Mouse (Mus musculus) kidney, postnatal 4 days (tissue): ENCODE results near the gene Napsa.

Experiments
- DNase-seq, 2 experiments: peaks; one replicate each; pipeline ENCODE4 v3.0.0; 2021; ENCODE audit warnings: mixed read lengths in 2 of 2

The Napsa gene

GRCm38 (mm10) chr7:44597666-44598065, 25.5 kb downstream of the Napsa start:
- no peak for DNase-seq

- no peak for DNase-seq
These were observed 26.2 kb downstream of the Napsa start for GRCm38 (mm10) chr7:44598336-44598735.

GRCm38 (mm10) chr7:44600691-44601262, 28.6 kb downstream of the Napsa start:
- DNase-seq, result no peak

GRCm38 (mm10) chr7:44601646-44602045, 29.5 kb downstream of the Napsa start:
- DNase-seq, result no peak

DNA sequence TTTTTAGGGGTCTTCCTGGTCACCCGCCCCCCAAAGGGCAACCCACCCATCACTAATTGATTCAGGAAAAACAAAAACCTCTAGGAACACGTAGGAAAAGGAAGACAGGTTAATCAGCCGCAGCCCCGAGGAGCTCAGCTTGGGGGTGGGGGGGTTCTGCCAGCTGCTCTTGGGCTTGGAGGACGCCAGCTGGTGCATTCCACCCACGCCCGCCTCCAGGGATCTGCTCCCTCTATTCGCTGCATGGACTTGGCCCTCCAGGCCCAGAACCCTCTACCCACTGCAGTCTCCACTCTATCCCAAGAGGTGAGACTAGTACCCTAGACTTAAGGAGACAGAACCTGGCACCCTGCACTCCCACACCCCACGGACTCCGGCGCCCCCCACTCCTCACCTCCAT, 30.3 kb downstream of the Napsa start:
- DNase-seq, result peak in 1 of 2 experiments; percentile 41

GRCm38 (mm10) chr7:44603186-44603855, 31.1 kb downstream of the Napsa start:
- DNase-seq, result no peak

DNA sequence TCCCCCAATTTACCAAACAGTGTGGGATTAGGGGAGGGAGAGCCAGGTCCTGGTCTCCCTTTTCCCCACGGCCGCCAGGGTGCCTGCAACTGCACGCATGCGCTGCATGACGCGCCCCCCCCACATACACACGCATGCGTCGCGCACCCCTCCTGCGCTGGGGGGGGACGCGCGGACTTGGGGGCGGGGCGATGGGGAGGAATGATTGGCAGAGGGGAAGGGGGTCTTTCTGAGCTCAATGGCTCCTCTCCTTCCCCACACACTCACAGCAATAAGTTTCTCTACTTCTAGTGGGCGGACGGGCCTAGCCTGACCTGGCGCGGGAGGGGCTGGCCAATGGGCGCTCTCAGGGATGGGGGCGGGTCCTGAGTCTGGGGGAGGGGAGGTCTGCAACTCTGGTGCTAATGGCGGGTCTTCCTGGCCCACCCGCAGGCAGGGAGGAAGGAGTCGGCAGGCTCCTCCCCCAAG, 32.0 kb downstream of the Napsa start:
- peak; percentile 60 to 69 for DNase-seq

- no peak for DNase-seq
These were observed 32.4 kb downstream of the Napsa start for GRCm38 (mm10) chr7:44604619-44605018.

DNA sequence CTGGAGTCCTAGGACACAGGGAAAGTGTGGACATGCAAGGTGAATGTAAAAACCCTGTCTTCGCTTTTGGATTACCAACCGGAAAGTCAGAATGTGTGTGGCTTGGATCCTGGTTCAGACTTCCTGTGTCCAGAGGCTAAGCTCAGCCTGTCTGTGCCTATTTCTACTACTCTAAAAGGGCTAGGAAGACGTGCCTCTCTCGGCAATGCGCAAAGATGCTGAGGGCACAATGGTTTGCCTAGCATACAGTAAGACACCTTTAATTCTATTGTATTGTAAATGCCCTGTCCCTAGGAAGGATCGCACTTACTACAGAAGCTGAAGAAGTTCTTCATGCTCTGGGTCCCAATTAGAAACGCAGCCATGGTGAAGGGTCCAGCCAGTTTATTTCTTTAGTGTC, 33.3 kb downstream of the Napsa start:
- no peak for DNase-seq

DNA sequence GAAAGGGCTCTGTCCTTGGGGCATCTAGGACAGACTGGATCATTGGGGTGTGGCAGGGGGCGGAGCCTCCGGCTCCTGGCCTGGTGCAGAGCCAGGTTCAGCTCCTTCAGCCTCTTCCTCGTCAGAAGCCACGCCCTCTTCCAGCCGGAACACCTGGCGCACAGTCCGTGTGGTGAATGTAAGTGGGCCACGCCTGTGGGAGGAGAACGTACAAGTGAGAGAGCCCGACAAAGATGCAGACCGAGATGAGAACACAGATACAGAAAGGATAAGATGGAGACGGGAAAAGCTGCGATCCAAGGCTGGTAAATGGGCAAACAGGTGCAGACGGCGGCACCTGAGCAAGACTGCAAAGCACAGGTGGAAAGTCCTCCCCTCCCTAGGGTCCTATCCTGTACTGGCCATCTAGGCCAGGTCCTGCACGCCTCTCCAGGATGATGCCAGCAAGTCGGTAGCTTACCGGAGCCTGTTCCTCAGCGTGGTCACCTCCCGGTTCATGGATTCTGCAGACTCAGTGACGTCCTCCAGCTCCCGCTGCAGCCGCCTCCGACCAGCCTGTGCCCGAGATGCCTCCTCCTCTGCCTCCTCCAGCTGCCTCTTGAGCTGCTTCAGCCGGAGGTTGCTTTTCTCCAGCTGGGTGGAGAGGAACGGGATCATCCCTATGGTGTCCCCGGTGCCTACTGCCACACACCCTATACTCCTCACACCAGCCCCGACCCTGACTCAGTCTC, 34.2 kb downstream of the Napsa start:
- DNase-seq, result peak in 1 of 2 experiments; percentile 27

DNA sequence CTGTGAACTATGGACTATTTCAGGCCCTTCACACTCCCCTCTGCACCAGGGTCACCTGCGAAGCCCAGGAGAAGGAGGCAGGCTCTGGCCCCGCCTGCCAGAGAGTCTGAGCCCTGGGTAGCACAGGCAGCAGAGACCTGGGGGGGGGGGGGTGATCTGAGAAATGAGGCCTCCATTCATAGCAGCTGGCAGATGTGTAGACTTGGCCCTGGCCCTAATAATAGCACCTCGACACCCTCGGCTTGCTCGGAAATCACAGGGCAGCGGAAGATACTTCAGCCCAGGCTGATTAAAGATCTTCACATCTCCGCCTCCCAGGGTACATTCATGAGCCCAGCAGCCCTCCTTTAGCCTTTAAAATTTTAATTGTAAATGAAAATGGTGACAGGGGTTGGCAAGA, 40.0 kb downstream of the Napsa start:
- no peak for DNase-seq

- peak; percentile 18 to 45 for DNase-seq
These were observed 42.0 kb downstream of the Napsa start for GRCm38 (mm10) chr7:44614041-44614688.

GRCm38 (mm10) chr7:44615309-44615708, 43.1 kb downstream of the Napsa start:
- DNase-seq, result no peak

DNA sequence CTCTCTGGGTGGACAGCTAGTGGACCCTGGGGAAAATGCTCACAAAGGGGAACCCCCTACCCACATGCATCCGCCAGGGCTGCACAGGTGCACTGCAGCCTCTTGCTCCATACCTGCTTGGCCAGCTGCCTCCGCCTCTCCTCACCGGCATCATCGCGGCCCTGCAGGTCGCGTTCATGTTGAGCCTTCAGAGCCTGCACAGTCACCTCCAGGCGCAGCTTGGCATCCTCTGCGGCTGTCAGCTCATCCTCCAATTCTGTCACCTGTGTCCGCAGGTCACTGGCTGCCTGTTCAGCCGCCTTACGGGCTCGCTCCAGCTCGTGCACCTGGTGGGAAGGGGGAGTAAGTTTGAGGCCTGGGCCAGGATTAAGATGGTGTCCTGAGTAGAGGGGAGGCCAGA, 43.8 kb downstream of the Napsa start:
- DNase-seq, result no peak

DNA sequence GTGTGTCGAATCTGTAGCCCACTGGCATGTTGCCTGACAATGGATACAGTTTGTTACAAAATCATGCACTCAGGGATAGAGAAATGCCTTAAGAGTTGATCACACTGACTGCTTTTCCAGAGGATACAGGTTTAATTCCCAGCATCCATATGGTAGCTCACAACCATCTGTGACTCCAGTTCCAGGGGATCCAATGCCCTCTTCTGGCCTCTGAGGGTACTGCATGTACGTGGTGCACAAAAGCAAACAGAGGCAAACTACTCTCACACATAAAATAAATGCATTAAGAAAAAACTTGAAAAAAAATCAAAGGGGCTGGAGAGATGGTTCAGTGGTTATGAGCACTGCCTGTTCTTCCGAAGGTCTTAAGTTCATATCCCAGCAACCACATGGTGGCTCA, 44.9 kb downstream of the Napsa start:
- DNase-seq, result no peak

DNA sequence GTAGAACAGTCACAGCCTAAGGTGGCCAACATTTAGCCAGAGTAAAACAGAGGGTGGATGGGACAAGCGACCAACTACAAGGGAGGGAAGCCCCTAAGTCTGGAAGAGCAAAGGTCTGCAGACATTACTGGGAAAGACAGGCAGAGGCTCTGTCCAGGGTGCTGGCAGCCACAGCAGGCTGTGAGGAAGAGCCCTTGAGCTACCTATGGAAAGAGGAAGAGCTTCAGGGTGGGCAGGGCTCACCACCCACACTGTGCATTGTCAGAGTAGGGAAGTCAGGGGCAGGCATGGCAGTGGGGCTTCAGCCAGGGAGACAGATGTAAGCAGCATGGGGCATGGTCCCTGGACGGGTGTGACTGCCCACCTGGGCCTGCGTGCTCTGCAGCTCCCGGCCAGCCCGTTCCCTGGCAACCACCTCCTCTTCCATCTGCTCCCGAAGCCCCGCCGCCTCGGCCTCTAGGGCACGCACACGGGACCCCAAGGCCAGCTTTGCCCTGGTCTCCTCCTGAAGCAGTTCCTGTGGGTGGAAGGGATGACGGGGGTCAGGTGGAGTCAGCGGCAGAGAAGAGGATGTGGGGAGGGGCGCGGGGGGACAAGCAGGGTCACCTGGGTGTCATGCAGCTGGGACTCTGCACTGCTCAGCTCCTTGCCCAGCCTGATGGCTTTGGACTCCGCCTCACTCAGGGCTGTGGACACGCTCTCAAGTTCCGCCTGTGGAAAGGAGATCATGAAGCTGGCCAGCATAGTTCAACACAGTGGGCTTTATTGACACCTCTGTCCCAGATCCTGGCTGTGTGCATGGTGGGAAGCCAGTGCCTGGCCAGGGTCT, 51.7 kb downstream of the Napsa start:
- DNase-seq, result peak; percentile 49 to 53

- no peak for DNase-seq
These were observed 52.3 kb downstream of the Napsa start for GRCm38 (mm10) chr7:44624543-44624826.

- DNase-seq, result no peak
These were observed 52.6 kb downstream of the Napsa start for GRCm38 (mm10) chr7:44624828-44625227.

DNA sequence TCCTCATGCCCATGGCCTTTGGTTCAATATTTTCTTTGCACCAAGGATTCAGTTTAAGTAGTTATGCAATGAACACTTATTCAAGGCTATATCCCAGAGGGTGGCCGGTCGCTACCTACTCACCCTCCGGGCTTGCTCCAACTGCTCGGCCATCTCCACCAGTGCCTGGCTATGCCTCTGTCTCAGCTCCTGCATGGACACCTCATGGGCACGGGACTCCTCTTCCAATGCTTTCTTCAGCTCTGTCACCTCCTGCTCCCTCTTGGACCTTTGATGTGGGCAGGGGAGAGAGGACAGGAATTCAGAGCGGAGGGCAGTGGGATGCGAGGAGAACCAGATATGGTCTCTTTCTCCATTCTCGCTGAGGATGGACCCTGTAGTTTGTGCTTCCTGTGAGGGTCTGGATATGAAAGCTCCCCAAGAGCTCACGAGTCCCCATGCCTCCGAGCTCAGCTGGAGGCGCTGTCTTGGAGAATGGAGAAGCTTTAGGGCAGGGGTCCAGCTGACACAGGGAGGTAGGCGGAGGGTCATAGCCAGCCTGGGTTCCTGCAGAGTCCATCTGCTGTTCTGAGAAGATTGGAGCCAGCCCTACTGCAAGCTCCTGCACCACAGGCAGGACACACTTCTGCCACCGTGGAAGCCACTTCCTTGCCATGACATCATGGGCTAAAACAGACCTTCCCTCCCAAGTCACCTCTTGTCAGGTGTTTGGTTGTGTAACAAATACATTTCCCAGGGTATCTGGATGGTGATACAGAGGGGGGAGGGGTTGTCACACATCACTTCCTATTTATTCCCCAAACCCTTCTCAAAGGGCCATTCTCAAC, 53.3 kb downstream of the Napsa start:
- no peak for DNase-seq

- DNase-seq, result no peak
These were observed 53.8 kb downstream of the Napsa start for GRCm38 (mm10) chr7:44626068-44626385.

DNA sequence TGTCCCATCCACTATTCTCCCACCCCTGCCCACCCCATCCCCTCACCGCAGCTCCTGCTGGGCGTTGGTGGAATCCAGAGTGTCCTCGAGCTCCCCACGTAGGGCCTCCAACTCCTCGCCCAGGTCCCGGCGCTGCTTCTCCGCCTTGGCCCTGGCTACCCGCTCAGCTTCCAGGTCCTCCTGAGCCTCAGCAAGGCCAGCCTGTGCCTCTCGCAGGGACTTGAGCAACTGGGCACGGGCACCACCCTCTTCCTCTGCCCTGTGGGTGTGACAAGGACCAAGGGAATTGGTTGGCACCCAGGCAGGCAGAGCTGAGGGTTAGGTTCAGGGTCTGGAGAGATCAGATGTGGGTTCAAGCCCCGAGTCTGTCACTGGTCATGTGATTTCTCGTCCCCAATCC, 54.8 kb downstream of the Napsa start:
- DNase-seq, result no peak

- no peak for DNase-seq
These were observed 56.3 kb downstream of the Napsa start for GRCm38 (mm10) chr7:44628402-44629034.
